Mouse (Mus musculus): Measurements from ENCODE around the gene Crlf3. TPM values are rescaled to one million over a fixed set of nuclear protein-coding genes. Genes with fewer than 3 reads are reported as not detected.

Crlf3 gene
- polyA plus RNA-seq, 1 experiment = 15.0 TPM

DNA sequence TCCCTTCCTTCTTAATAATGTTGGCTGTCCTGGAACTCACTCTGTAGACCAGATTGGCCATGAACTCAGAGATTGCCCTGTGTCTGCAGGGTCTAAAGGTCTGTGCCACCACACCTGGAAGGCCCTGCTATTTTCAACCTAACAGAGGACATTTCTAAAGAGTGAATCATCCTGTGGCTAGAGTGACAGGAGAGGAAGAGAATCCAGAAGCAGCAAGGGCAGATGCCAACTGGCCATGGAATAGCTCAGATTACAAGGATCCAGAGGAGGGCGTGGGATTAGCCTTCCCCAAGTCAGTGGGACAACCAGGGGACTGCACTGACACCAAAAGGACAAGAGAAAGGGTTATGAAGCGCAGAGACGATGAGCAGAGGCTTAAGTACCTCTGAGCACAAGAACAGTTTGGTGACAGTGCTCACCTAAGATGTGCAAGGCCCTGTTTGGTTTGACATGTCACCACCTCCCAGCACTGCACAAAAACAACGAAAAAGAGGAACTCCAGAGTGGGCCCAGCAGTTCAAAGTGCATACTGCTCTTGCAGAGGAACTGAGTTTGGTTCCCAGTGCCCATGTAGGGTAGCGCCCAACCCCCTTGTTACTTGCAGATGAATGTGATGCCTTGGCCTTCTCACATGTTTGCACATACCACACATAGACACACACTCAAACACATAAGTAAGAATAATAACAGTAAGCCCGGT, 4.7 kb upstream of the Crlf3 start:
- peaks cover 8% of the 10 kb centered on the region for H3K9me3 ChIP-seq
- H3K4me1 ChIP-seq = peaks cover 60% of the 10 kb centered on the region

DNA sequence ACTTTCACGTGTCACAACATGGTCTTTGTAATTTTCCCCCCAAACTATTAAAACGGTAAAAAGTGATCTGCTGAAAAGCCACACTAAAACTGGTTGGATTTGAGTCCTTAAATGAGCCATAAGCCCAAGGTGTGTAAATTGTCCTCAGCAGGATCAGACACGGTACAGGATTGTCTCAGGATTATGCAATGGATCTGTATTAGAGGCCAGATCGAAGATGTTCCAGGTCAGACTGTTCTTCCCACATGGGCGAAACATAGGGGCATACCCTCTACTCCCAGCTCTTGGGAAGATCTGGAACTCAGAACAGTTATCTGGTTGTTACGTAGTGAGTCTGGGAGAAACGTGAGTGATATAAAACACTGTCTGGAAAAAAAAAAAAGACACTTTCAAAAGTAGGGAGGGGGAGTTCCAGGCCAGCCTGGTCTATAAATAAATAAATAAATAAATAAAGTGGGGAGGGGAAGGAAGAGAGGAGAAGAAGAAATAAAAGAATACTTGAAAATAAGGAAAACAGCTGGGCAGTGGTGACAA, 1.1 kb upstream of the Crlf3 start:
- peaks cover 19% of the 10 kb centered on the region for H3K36me3 ChIP-seq (replicated peaks; ENCODE audit: low read length)
- TF ChIP-seq GATA1 (IDR thresholded peaks at IDR 0.05; ENCODE audit: borderline replicate concordance, low read length) (no peak), FLI1 (IDR thresholded peaks at IDR 0.05; ENCODE audit: low read length) (no peak)
- peaks cover 8% of the 10 kb centered on the region for H3K9me3 ChIP-seq
- peaks cover 54% of the 10 kb centered on the region for H3K4me1 ChIP-seq
- H3K4me3 ChIP-seq (replicated peaks) = peak overlapping the region; percentile 15
- no peaks in the 10 kb centered on the region for H3K27me3 ChIP-seq (replicated peaks)

More for the DNA sequence above, 4.7 kb upstream of the Crlf3 start:
- H3K4me3 ChIP-seq (replicated peaks) = peak overlapping the region; percentile 10
- TF ChIP-seq GATA1 (IDR thresholded peaks at IDR 0.05; ENCODE audit: borderline replicate concordance, low read length) = no peak
- no peak for TF ChIP-seq FLI1 (IDR thresholded peaks at IDR 0.05; ENCODE audit: low read length)
- no peaks in the 10 kb centered on the region for H3K27me3 ChIP-seq (replicated peaks)
- peaks cover 8% of the 10 kb centered on the region for H3K36me3 ChIP-seq (replicated peaks; ENCODE audit: low read length)

DNA sequence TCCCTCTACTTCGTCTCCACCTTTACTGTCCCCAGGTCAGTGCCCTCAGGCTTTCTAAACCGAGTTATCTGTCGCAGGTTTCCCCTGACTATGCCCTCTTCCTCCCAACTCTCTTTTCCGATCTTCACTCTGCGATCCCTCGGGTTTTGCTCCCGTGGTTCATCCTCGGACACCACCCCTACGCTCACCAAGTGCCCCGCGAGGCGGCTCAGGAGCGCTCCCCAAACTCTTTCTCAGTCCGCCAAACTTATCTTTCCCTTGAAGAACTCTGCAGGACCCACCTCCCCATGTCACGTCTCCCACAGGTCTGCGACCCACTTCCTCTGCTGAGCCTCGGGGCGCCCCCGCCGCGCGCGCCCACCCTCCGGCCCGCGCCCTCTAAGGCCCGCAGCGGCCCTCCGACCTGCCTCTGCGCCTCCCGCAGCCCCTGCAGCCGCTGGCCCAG, 388 bp downstream of the Crlf3 start:
- peaks cover 8% of the 10 kb centered on the region for H3K9me3 ChIP-seq
- H3K27me3 ChIP-seq (replicated peaks) = no peaks in the 10 kb centered on the region
- H3K4me3 ChIP-seq (replicated peaks) = peak overlapping the region; percentile 96
- H3K36me3 ChIP-seq (replicated peaks; ENCODE audit: low read length) = peaks cover 24% of the 10 kb centered on the region
- TF ChIP-seq FLI1 (IDR thresholded peaks at IDR 0.05; ENCODE audit: low read length) = no peak
- no peak for TF ChIP-seq GATA1 (IDR thresholded peaks at IDR 0.05; ENCODE audit: borderline replicate concordance, low read length)
- peaks cover 55% of the 10 kb centered on the region for H3K4me1 ChIP-seq

GRCm38 (mm10) chr11:80079751-80080150, 1.0 kb downstream of the Crlf3 start:
- no peak for TF ChIP-seq FLI1 (IDR thresholded peaks at IDR 0.05; ENCODE audit: low read length)
- TF ChIP-seq GATA1 (IDR thresholded peaks at IDR 0.05; ENCODE audit: borderline replicate concordance, low read length) = no peak
- Histone ChIP-seq H3K36me3 (replicated peaks; ENCODE audit: low read length) (peaks cover 26% of the 10 kb centered on the region), H3K9me3 (peaks cover 8% of the 10 kb centered on the region), H3K4me3 (replicated peaks) (peak overlapping the region; percentile 96), H3K4me1 (peaks cover 50% of the 10 kb centered on the region), H3K27me3 (replicated peaks) (no peaks in the 10 kb centered on the region)

DNA sequence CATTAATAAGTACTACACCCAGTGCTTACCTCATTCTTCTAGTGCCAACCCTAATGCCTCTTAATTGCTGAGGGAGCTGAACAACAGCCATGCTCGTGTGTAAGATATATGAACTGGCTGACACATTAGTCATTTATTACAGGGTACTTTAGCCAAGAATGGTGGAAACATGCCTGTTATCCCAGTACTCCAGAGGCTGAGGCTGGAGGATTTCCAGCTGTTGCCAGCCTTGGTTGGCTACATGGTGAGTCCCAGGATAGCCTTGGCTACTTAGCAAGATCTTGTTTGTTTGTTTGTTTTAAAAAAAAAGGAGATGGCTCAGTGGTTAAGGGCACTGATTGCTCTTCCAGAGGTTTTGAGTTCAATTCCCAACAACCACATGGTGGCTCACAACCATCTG, 2.0 kb downstream of the Crlf3 start:
- no peaks in the 10 kb centered on the region for H3K27me3 ChIP-seq (replicated peaks)
- no peak for TF ChIP-seq GATA1 (IDR thresholded peaks at IDR 0.05; ENCODE audit: borderline replicate concordance, low read length)
- TF ChIP-seq FLI1 (IDR thresholded peaks at IDR 0.05; ENCODE audit: low read length) = no peak
- H3K36me3 ChIP-seq (replicated peaks; ENCODE audit: low read length) = peaks cover 34% of the 10 kb centered on the region
- peaks cover 8% of the 10 kb centered on the region for H3K9me3 ChIP-seq
- peak overlapping the region; percentile 88 for H3K4me3 ChIP-seq (replicated peaks)
- H3K4me1 ChIP-seq = peaks cover 57% of the 10 kb centered on the region

DNA sequence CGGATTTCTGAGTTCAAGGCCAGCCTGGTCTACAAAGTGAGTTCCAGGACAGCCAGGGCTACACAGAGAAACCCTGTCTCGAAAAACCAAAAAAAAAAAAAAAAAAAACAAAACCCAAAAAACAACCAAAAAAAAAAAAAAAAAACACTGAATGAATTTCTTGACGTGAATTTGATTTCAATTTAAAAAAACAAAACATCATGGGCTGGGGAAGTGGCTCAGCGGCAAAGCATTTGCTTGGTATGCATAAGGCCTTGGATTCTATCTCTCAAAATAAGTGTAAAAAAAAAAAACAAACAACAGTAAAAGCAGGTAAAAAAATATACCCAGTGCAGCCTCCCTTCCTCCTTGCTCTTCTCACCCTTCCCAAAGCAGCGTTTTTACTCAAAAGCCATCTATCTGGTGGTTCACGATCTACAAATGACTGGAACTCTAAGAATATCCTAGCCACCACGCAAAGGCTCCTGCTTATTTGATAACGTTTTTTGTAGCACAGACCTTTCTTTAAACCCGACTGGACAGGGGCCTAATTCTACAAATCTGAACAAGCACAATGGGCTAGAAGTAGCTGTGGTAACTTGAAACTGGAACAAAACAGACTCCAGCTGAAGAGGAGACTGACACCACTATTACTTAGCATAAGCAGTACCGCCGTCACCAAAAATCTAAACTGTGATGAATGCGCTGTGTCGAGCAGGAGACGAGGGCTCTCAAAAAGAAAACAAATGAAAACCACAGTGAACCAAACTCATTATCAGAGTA, 2.8 kb downstream of the Crlf3 start:
- Histone ChIP-seq H3K4me1 (peaks cover 61% of the 10 kb centered on the region), H3K36me3 (replicated peaks; ENCODE audit: low read length) (peaks cover 30% of the 10 kb centered on the region), H3K4me3 (replicated peaks) (peak overlapping the region; percentile 88), H3K9me3 (no peaks in the 10 kb centered on the region), H3K27me3 (replicated peaks) (no peaks in the 10 kb centered on the region)
- no peak for TF ChIP-seq GATA1 (IDR thresholded peaks at IDR 0.05; ENCODE audit: borderline replicate concordance, low read length)
- TF ChIP-seq FLI1 (IDR thresholded peaks at IDR 0.05; ENCODE audit: low read length) = no peak

GRCm38 (mm10) chr11:80075608-80076277, 5.0 kb downstream of the Crlf3 start:
- Histone ChIP-seq H3K27me3 (replicated peaks) (no peaks in the 10 kb centered on the region), H3K9me3 (no peaks in the 10 kb centered on the region), H3K36me3 (replicated peaks; ENCODE audit: low read length) (peaks cover 34% of the 10 kb centered on the region), H3K4me3 (replicated peaks) (no peak overlapping the region), H3K4me1 (peaks cover 71% of the 10 kb centered on the region)
- no peak for TF ChIP-seq GATA1 (IDR thresholded peaks at IDR 0.05; ENCODE audit: borderline replicate concordance, low read length)
- TF ChIP-seq FLI1 (IDR thresholded peaks at IDR 0.05; ENCODE audit: low read length) = no peak

GRCm38 (mm10) chr11:80072365-80072764, 8.4 kb downstream of the Crlf3 start:
- H3K4me3 ChIP-seq (replicated peaks) = no peak overlapping the region
- TF ChIP-seq FLI1 (IDR thresholded peaks at IDR 0.05; ENCODE audit: low read length) (no peak), GATA1 (IDR thresholded peaks at IDR 0.05; ENCODE audit: borderline replicate concordance, low read length) (no peak)
- H3K9me3 ChIP-seq = no peaks in the 10 kb centered on the region
- peaks cover 34% of the 10 kb centered on the region for H3K36me3 ChIP-seq (replicated peaks; ENCODE audit: low read length)
- H3K4me1 ChIP-seq = peaks cover 82% of the 10 kb centered on the region
- no peaks in the 10 kb centered on the region for H3K27me3 ChIP-seq (replicated peaks)

- H3K27me3 ChIP-seq (replicated peaks) = no peaks in the 10 kb centered on the region
- H3K9me3 ChIP-seq = no peaks in the 10 kb centered on the region
- peak overlapping the region; percentile 67 for H3K4me3 ChIP-seq (replicated peaks)
- peaks cover 28% of the 10 kb centered on the region for H3K36me3 ChIP-seq (replicated peaks; ENCODE audit: low read length)
- TF ChIP-seq FLI1 (IDR thresholded peaks at IDR 0.05; ENCODE audit: low read length) = no peak
- TF ChIP-seq GATA1 (IDR thresholded peaks at IDR 0.05; ENCODE audit: borderline replicate concordance, low read length) = no peak
- H3K4me1 ChIP-seq = peaks cover 75% of the 10 kb centered on the region
These were observed 9.8 kb downstream of the Crlf3 start for GRCm38 (mm10) chr11:80071039-80071438.
